Mouse (Mus musculus): ENCODE data around the gene Tmem203. TPM values are rescaled to one million over a fixed set of nuclear protein-coding genes. Genes with fewer than 3 reads are reported as not detected.

Gene Tmem203
- total and polyA plus RNA-seq, 2 experiments = 14.5 to 43.7 TPM

GRCm38 (mm10) chr2:25228995-25229530 is 26.2 kb upstream of the Tmem203 start:
- no peak overlapping the region for H3K4me3 ChIP-seq (ENCODE audit: insufficient read depth, low read depth, low read length)
- 74% methylated on average over 6 of the region's 6 CpGs for WGBS

GRCm38 (mm10) chr2:25229582-25229981 is 25.7 kb upstream of the Tmem203 start:
- no peaks in the 10 kb centered on the region for H3K27me3 ChIP-seq (ENCODE audit: control insufficient read depth, insufficient read depth, low read length)
- H3K27ac ChIP-seq (replicated peaks; ENCODE audit: insufficient read depth, low read depth, low read length) = no peak overlapping the region
- no peaks in the 10 kb centered on the region for H3K4me1 ChIP-seq (ENCODE audit: control insufficient read depth, insufficient read depth, low read length)
- no peak overlapping the region for H3K4me3 ChIP-seq (ENCODE audit: insufficient read depth, low read depth, low read length)
- DNase-seq (ENCODE audit: extremely low read depth, low read depth, low spot score) = no peak
- no peak overlapping the region for H3K9ac ChIP-seq (ENCODE audit: low read depth, low read length)
- no peaks in the 10 kb centered on the region for H3K36me3 ChIP-seq (ENCODE audit: control insufficient read depth, insufficient read depth, low read length)
- TF ChIP-seq POLR2A (IDR thresholded peaks at IDR 0.05; ENCODE audit: extremely low read depth, insufficient read depth, low read length) = no peak
- no peak for TF ChIP-seq CTCF (IDR thresholded peaks at IDR 0.05; ENCODE audit: low read depth, low read length)
- 90% methylated on average over 5 of the region's 5 CpGs for WGBS
- H3K79me2 ChIP-seq (ENCODE audit: control insufficient read depth, insufficient read depth, low read length) = no peaks in the 10 kb centered on the region

More at GRCm38 (mm10) chr2:25228995-25229530, 26.2 kb upstream of the Tmem203 start:
- H3K4me1 ChIP-seq (ENCODE audit: control insufficient read depth, insufficient read depth, low read length) = no peaks in the 10 kb centered on the region
- H3K79me2 ChIP-seq (ENCODE audit: control insufficient read depth, insufficient read depth, low read length) = no peaks in the 10 kb centered on the region
- H3K27ac ChIP-seq (replicated peaks; ENCODE audit: insufficient read depth, low read depth, low read length) = no peak overlapping the region
- H3K27me3 ChIP-seq (ENCODE audit: control insufficient read depth, insufficient read depth, low read length) = no peaks in the 10 kb centered on the region
- no peak for TF ChIP-seq CTCF (IDR thresholded peaks at IDR 0.05; ENCODE audit: low read depth, low read length)
- TF ChIP-seq POLR2A (IDR thresholded peaks at IDR 0.05; ENCODE audit: extremely low read depth, insufficient read depth, low read length) = no peak
- no peak overlapping the region for H3K9ac ChIP-seq (ENCODE audit: low read depth, low read length)
- H3K36me3 ChIP-seq (ENCODE audit: control insufficient read depth, insufficient read depth, low read length) = no peaks in the 10 kb centered on the region
- DNase-seq (ENCODE audit: extremely low read depth, low read depth, low spot score) = no peak

GRCm38 (mm10) chr2:25230581-25230980 is 24.7 kb upstream of the Tmem203 start:
- H3K36me3 ChIP-seq (ENCODE audit: control insufficient read depth, insufficient read depth, low read length) = no peaks in the 10 kb centered on the region
- no peaks in the 10 kb centered on the region for H3K27me3 ChIP-seq (ENCODE audit: control insufficient read depth, insufficient read depth, low read length)
- H3K27ac ChIP-seq (replicated peaks; ENCODE audit: insufficient read depth, low read depth, low read length) = no peak overlapping the region
- no peaks in the 10 kb centered on the region for H3K4me1 ChIP-seq (ENCODE audit: control insufficient read depth, insufficient read depth, low read length)
- H3K79me2 ChIP-seq (ENCODE audit: control insufficient read depth, insufficient read depth, low read length) = no peaks in the 10 kb centered on the region
- H3K4me3 ChIP-seq (ENCODE audit: insufficient read depth, low read depth, low read length) = no peak overlapping the region
- H3K9ac ChIP-seq (ENCODE audit: low read depth, low read length) = no peak overlapping the region
- TF ChIP-seq POLR2A (IDR thresholded peaks at IDR 0.05; ENCODE audit: extremely low read depth, insufficient read depth, low read length) (no peak), CTCF (IDR thresholded peaks at IDR 0.05; ENCODE audit: low read depth, low read length) (no peak)
- no peak for DNase-seq (ENCODE audit: extremely low read depth, low read depth, low spot score)
- WGBS = 93% methylated on average over 7 of the region's 7 CpGs

- no peaks in the 10 kb centered on the region for H3K79me2 ChIP-seq (ENCODE audit: control insufficient read depth, insufficient read depth, low read length)
- no peak for TF ChIP-seq CTCF (IDR thresholded peaks at IDR 0.05; ENCODE audit: low read depth, low read length)
- no peak for TF ChIP-seq POLR2A (IDR thresholded peaks at IDR 0.05; ENCODE audit: extremely low read depth, insufficient read depth, low read length)
- WGBS = 69% methylated on average over 12 of the region's 12 CpGs
- no peak overlapping the region for H3K4me3 ChIP-seq (ENCODE audit: insufficient read depth, low read depth, low read length)
- H3K27me3 ChIP-seq (ENCODE audit: control insufficient read depth, insufficient read depth, low read length) = no peaks in the 10 kb centered on the region
- H3K9ac ChIP-seq (ENCODE audit: low read depth, low read length) = no peak overlapping the region
- H3K4me1 ChIP-seq (ENCODE audit: control insufficient read depth, insufficient read depth, low read length) = no peaks in the 10 kb centered on the region
- H3K27ac ChIP-seq (replicated peaks; ENCODE audit: insufficient read depth, low read depth, low read length) = no peak overlapping the region
- DNase-seq (ENCODE audit: extremely low read depth, low read depth, low spot score) = no peak
- no peaks in the 10 kb centered on the region for H3K36me3 ChIP-seq (ENCODE audit: control insufficient read depth, insufficient read depth, low read length)
These were observed 24.2 kb upstream of the Tmem203 start for GRCm38 (mm10) chr2:25231038-25231437.

- H3K36me3 ChIP-seq (ENCODE audit: control insufficient read depth, insufficient read depth, low read length) = no peaks in the 10 kb centered on the region
- no peaks in the 10 kb centered on the region for H3K4me1 ChIP-seq (ENCODE audit: control insufficient read depth, insufficient read depth, low read length)
- DNase-seq (ENCODE audit: extremely low read depth, low read depth, low spot score) = no peak
- no peak overlapping the region for H3K9ac ChIP-seq (ENCODE audit: low read depth, low read length)
- no peak overlapping the region for H3K27ac ChIP-seq (replicated peaks; ENCODE audit: insufficient read depth, low read depth, low read length)
- H3K4me3 ChIP-seq (ENCODE audit: insufficient read depth, low read depth, low read length) = no peak overlapping the region
- TF ChIP-seq POLR2A (IDR thresholded peaks at IDR 0.05; ENCODE audit: extremely low read depth, insufficient read depth, low read length) (no peak), CTCF (IDR thresholded peaks at IDR 0.05; ENCODE audit: low read depth, low read length) (no peak)
- H3K27me3 ChIP-seq (ENCODE audit: control insufficient read depth, insufficient read depth, low read length) = no peaks in the 10 kb centered on the region
- H3K79me2 ChIP-seq (ENCODE audit: control insufficient read depth, insufficient read depth, low read length) = no peaks in the 10 kb centered on the region
- 73% methylated on average over 4 of the region's 4 CpGs for WGBS
These were observed 21.8 kb upstream of the Tmem203 start for GRCm38 (mm10) chr2:25233421-25233820.

- Histone ChIP-seq H3K27ac (replicated peaks; ENCODE audit: insufficient read depth, low read depth, low read length) (no peak within 1 kb of the TSS), H3K79me2 (ENCODE audit: control insufficient read depth, insufficient read depth, low read length) (no peaks in the 10 kb centered on the region), H3K4me1 (ENCODE audit: control insufficient read depth, insufficient read depth, low read length) (no peaks in the 10 kb centered on the region), H3K9ac (ENCODE audit: low read depth, low read length) (no peak within 1 kb of the TSS), H3K27me3 (ENCODE audit: control insufficient read depth, insufficient read depth, low read length) (no peaks in the 10 kb centered on the region), H3K4me3 (ENCODE audit: insufficient read depth, low read depth, low read length) (no peak within 1 kb of the TSS), H3K36me3 (ENCODE audit: control insufficient read depth, insufficient read depth, low read length) (no peaks in the 10 kb centered on the region)
- TF ChIP-seq POLR2A (IDR thresholded peaks at IDR 0.05; ENCODE audit: extremely low read depth, insufficient read depth, low read length) (no peak), CTCF (IDR thresholded peaks at IDR 0.05; ENCODE audit: low read depth, low read length) (no peak)
- WGBS = 76% methylated on average over 3 of the region's 3 CpGs
- DNase-seq (ENCODE audit: extremely low read depth, low read depth, low spot score) = no peak
These were observed 21.2 kb upstream of the Tmem203 start, which contains the start of gene Slc34a3 for GRCm38 (mm10) chr2:25234050-25234449. Slc34a3 (minus strand) TSS chr2:25234364.
